Mouse (Mus musculus) left cerebral cortex, postnatal 10 days (tissue): ENCODE data around the gene Fcamr. TPM values are rescaled to one million over a fixed set of nuclear protein-coding genes. Genes with fewer than 3 reads are reported as not detected.
A peak's percentile ranks its signal among the peaks of the same experiment; 100 is the strongest.

Experiments
- DNase-seq, 2 experiments: peaks; one replicate each; pipeline ENCODE4 v3.0.0; 2021 to 2022; ENCODE audit warnings: low spot score in 2 of 2, mixed read lengths in 1 of 2; ENCODE audit errors: extremely low spot score in 1 of 2
- intact Hi-C: fragments of 180-260 bp; cut with DNase I; formaldehyde crosslinking; loops from one replicate; pipeline ENCODE4 v1.15.1; 2025
- total RNA-seq, 2 experiments: library from RNA; stranded (reverse); gene quantifications; 2 replicates each; pipeline ENCODE4 v1.2.3; 2021

Fcamr gene
- total RNA-seq, 2 experiments from 2014 or later: not detected

DNA sequence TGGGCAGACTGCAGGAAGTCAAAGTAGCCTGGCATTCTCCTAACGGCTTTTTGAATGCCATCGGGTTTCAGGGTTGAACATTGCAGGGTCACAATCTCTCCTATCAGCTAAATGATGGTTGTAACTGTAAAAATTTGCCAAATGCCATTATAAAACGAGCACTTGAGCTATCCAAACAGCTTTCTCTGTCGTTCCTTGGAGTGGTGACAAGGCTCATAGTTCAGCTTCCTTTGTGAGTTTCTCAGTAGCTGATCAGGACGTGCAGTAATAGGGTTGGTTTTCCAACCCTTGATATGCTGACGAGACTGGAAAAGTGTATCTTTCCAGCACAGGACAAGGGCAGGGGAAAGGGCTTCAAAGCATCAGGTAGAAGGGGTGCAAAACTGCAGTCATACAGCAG, 2.7 kb upstream of the Fcamr start:
- DNase-seq: no peak
- intact Hi-C loops: loop anchor here (5.0 kb wide), 1 partner anchor 254 kb away; no protein-coding TSS in a partner anchor

DNA sequence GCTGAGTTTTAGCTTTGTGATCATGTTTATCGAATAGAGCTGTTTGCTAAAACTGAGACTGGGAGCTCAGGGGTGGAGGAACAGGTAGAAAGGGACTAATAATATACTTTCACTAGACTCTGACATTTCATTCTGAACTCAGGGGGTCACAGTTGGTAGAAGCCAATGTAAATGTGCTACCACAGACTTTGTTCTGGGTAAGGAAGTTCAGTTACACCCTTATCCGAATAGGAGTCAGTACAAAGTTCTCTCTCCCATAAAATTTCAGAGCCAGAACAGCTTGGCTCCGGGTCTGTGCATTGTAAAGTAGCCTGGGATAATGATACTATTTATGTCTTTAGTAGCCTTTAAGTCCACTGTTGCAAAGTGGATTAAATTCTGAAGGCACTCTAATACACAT, 2.2 kb upstream of the Fcamr start:
- intact Hi-C loops: loop anchor here (5.0 kb wide), 1 partner anchor 254 kb away; no protein-coding TSS in a partner anchor
- DNase-seq: no peak

DNA sequence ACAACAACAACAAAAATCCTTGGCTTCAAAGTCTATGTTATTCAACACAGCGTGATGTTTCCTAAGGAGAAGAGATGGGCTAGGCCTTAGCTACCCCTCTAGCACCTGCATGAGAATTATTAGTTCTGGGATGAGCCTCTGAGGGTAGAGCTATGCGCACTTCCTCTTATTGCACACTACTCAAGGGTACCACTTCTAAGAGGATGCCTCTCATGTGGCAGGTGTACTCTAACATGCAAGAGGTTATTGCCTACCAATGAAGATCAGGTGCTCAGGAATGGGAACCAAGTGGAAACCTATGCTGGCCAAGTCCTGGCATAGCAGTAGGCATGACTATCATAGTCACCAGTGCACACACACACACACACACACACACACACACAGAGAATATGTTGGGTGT, 1.3 kb upstream of the Fcamr start:
- intact Hi-C loops: loop anchor here (5.0 kb wide), 1 partner anchor 253 kb away; no protein-coding TSS in a partner anchor
- no peak for DNase-seq

- no peak for DNase-seq
- intact Hi-C loops: no loop called here
Observed at GRCm38 (mm10) chr1:130801511-130801910, 809 bp downstream of the Fcamr start.

DNA sequence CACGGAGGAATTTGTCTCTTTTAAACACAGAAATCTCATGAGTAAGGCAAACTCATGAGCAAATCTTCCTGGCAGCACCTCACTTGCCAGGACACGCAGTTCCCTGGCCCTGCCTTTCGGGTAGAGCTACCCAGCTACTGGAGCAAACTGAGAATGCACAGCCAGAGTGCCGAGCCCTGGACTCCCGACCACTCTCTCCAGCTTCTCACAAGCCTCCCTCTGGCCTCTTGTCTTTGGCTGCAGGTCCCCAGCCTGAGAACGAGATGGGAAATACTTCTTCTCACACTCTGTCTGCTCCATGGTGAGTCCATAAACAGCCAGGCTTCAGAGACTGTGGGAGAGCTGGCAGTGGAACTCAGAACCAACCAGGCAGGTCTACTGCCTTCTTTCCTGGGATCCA, 2.3 kb downstream of the Fcamr start:
- DNase-seq: no peak
- intact Hi-C loops: no loop called here

- intact Hi-C loops: no loop called here
- no peak for DNase-seq
Observed at GRCm38 (mm10) chr1:130804279-130804678, 3.6 kb downstream of the Fcamr start.

DNA sequence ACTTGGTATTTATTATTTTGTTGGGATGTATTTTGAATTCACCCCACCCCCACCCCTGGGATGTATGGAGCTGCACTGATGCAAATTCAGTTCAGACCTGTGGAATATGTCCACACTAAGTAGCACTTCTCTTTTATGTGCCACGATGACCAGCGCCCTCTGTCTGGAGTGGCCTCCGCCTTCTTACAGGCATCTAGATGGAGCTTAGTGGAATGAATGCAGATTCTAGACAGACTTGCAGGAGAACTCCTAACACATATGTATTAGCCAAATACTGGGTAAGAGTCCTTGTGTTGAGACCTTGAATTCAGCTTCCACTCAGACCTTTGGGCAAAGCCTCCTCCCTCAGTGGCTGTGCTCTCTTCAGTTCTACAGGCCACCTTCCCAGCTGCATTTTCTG, 10.2 kb downstream of the Fcamr start:
- DNase-seq: no peak
- intact Hi-C loops: no loop called here

- no peak for DNase-seq
- intact Hi-C loops: no loop called here
Observed at GRCm38 (mm10) chr1:130811316-130811715, 10.6 kb downstream of the Fcamr start.

- DNase-seq: no peak
- intact Hi-C loops: no loop called here
Observed at GRCm38 (mm10) chr1:130819737-130820136, 19.0 kb downstream of the Fcamr start.

DNA sequence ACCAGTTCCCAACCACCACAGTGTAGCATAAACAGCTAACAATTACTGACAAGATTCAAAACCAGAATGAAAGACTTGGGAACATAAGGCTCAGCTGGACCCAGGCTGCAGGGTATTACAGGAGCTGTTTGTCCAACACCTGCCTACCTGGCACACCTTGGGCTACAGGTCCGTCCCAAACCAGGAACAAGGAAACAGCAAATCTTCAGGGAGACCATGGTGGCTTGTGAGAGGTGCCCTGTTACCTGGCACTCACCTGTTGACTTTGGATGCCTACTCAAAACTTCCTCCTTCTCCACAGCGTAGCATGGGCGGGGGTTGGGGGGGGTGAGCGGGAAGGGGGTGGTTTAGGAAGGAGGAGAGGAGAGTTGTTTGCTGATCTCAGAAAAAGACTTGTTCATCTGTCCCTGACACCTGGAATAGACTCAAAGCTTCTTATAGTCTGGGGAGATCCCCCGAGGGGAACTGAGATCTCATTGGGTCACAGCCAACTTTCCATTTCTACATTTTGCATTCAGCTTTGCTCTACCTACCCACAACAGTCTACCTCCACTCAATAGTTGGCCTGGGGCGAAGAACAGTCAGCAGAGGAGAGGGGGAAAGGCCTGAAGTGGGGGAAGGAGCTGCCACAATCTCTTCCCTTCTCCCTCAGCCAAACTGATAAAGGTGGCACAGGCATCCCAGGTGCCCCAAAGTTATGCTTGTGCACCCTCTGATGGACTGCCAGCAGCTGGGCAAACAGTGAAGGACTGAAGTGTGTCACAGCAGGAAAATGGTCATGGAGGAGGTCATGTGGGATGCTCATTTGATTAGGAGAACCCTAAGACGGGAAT, 19.8 kb downstream of the Fcamr start:
- intact Hi-C loops: no loop called here
- no peak for DNase-seq

DNA sequence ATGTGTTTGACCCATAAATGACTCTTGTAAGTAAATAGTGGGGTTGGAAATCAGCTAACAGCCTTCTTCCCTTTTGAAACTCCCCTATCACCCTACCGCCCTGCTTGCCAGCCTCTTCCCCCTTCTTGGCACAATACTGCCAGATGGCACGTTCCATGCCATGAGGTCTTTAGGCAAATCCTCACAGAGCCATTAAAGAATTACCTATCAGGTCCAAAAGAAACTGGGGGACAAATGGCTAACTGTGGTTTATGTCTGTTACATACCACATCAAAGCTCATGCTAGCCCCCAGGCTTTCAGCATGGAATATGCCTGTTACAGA, 20.4 kb downstream of the Fcamr start:
- no peak for DNase-seq
- intact Hi-C loops: no loop called here

DNA sequence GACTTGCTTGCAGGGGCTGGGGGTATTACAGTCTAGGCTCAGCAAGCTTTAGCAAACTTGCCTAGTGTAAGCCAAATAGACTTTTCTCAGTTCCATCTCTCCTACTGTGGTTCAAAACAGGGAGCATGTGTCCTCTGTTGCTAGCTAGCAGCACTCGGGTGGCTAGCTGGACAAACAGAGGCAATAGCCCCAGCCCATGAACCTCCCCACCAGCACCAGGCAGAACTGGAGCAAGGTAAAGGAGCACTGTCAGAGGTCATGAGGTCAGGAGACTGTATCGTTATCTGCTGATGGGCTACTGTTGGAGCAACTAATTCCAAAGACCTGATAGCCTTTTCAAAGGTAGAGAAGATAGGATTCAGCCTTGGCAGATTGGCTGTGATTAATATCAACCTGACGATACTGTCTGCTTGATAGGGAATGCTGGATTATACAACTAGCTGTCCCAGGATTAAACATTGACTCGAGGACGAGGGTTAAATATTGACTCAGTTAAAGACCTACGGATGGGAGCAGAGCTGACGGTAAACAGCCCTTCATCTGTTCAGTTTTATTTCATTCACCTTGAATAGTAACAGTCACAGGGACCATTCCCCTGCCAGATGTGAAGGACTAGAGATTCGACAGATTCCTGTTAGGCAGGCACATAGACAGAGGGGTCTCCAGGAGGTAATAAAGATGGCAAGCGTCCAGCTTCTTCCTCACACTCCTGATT, 21.4 kb downstream of the Fcamr start:
- no peak for DNase-seq
- intact Hi-C loops: no loop called here

DNA sequence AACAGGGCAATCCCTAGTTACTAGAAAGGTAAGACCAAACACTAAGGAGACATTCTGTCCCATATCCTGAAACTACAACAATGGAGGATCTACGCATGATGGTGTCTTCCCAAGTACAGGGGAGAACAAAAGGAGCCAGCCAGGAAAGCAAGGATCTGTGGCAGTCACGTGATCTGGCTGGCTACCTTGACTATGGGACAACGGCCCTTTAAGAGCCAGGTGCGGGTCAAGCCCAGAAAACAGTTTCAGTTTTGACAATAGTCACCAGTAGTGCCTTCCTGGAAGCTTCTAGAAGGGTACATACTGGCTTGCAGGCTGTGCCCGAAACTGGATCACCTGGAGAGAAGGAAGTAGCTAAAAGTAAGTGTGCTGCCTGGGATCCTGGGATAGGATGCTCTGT, 25.7 kb downstream of the Fcamr start, which contains the start of gene Pigr:
Gene Pigr, plus strand, starts transcription at position 237 of the 400 bp plus-strand sequence.
- no peak for DNase-seq
- intact Hi-C loops: no loop called here

DNA sequence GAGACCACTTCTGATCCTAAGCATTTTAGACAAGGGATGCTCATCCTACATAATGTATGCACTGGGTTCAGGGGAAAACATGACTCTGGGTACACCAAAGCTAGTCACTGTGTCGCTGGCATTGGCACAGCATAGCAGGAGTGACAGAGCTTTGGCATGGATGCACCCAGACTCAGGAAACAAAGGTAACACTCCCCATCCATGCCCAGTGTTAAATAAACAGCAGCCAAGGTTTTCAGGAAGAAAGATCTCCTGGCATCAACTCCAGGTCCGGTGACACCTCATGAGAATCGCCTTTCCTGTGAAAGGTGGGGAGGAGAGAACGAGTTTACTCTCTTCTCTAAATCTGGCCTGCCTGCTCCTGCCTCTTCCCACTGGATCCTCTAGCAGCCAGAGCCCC, 28.0 kb downstream of the Fcamr start:
- no peak for DNase-seq
- intact Hi-C loops: no loop called here

- no peak for DNase-seq
- intact Hi-C loops: no loop called here
Observed at GRCm38 (mm10) chr1:130829906-130830830, 29.5 kb downstream of the Fcamr start.

- DNase-seq: no peak
- intact Hi-C loops: no loop called here
Observed at GRCm38 (mm10) chr1:130832230-130833149, 31.8 kb downstream of the Fcamr start.

DNA sequence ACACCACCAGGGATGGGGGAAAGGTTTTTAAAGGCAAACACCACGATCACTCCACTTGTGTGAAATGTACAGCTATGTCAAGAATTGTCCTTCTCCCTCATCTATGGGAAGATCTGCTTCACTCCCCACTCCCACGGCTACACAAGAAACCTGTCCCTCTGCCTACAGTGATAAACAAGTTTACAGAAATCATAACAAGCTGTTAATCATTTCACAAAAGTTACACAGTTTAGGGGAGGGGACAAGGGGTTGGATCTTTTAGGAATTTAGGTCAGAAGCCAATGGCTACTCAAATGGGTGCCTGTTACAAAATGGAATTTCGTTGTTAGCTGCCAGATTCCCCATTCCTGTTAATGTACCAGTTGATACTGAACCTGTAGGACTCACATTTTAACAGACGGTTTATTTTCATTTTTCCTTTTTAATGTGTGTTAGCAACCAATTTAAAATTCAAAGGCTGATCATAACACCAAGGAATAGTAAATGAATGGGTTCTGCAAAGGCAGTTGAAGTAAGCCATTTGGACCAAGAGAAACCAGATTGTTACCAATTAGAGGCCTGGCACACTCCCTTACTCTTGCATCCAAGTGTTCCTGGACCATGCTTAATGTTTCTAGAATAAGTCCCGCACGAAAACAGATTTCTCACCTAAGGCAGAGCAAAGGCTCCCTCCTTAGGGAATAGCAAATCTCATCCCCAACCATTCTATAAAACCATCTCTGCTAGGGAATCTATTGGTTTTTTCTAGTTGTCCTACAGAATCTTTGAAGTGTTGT, 34.6 kb downstream of the Fcamr start:
- DNase-seq: peak in 1 of 2 experiments; percentile 44
- intact Hi-C loops: no loop called here

DNA sequence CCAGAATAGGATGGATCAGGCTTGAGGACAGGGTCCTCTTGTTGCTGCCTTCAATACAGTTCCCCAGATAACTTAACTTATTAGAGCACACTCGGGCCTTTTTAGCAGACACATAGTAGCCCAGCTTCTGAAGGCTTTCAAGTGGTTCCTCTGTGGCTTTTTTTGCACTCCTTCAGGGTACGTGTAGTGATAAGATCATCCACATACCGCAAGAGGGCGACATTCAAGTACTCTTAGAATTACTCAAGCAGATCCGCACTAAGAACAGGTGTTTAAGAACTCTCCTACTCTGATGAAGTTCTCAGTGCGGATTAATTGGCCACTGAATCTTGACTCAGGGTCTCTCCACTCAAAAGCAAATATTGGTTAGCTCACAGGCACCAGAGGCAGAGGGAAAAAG, 37.6 kb downstream of the Fcamr start:
- intact Hi-C loops: no loop called here
- no peak for DNase-seq
